Mouse (Mus musculus) frontal cortex, postnatal 10 days (tissue): Measurements from ENCODE around the gene Vav2.

Experiments
- DNase-seq, 2 experiments: peaks; one replicate each; pipeline ENCODE4 v3.0.0; 2022; ENCODE audit warnings: low spot score in 2 of 2, mixed read lengths in 1 of 2

The Vav2 gene

GRCm38 (mm10) chr2:27368980-27369379, 57.9 kb downstream of the Vav2 start:
- DNase-seq, result no peak

DNA sequence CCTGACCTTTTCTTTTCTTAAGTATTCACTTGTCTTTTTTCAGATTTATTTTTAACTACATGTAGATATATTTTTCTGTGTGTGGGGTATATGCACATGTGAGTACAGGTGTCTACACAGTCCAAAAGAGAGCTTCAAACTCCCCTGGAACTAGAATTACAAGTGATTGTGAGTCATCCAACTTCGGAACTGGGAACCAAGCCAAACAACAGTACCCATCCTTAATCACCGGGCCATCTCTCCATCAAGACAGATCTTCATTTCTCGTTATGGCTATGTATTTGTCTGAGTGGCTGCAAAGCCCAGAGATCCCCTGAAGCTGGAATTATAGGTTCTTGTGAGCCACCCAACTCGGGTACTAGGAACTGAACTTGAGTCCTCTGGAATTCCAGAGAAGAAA, 61.5 kb downstream of the Vav2 start:
- DNase-seq, result no peak

DNA sequence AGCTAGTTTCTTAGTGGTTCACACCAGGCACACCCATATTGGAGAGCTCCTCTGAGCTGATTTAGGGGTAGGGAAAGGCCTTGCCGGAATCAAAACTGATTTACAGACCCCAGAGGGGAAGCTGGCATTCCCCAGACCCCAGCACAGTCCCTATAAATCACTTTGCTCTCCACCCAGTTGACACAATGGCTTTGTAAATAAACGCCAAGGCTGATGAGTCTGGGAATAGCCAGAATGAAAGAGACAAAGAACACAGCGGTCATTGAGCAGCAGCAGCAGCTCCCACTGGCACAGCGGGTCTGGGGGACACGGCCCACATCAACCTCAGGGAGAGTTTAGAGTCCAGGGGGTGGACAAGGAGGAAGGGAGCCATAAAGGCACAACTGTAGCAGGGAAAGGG, 65.0 kb downstream of the Vav2 start:
- DNase-seq, result no peak

- DNase-seq, result no peak
These were observed 68.4 kb downstream of the Vav2 start for GRCm38 (mm10) chr2:27358461-27358860.

DNA sequence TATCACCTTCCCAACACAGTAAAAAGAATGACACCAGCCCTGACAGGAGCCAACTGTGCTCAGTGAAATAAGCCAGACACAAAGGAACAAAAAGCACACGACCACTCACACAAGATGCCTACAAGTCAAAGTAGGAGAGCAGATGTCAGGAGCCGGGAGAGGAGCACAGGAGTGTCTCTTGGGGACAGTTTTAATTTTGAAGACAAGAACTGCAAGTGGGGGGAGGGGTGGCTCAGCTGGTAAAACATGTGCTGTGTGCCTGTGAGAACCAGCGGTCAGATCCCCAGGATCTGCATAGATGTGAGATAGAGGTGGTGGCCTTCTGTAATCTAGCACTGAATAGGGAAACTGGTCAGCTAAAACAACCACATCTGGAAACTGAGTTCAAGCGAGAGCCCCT, 71.1 kb downstream of the Vav2 start:
- no peak for DNase-seq

- no peak for DNase-seq
These were observed 72.1 kb downstream of the Vav2 start for GRCm38 (mm10) chr2:27354610-27355211.

DNA sequence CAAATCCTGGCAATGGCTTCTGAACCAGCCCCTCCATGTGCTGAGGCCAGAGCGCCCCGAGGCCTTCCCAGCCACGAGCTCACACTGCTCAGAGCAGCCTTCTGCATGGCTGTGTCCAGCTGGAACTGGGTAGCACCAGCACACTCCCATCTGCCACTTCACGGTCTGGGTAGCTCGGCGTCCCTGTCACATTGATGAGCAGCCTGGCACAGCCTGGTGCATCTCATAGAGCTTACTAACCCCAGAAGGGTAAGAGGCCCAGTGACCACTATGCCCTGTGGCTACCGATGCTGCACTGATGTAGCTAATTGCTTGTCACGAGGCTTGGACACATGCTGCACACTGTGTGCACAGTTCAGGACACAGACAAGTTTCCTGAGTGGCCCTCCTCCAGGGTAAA, 74.1 kb downstream of the Vav2 start:
- DNase-seq, result no peak

DNA sequence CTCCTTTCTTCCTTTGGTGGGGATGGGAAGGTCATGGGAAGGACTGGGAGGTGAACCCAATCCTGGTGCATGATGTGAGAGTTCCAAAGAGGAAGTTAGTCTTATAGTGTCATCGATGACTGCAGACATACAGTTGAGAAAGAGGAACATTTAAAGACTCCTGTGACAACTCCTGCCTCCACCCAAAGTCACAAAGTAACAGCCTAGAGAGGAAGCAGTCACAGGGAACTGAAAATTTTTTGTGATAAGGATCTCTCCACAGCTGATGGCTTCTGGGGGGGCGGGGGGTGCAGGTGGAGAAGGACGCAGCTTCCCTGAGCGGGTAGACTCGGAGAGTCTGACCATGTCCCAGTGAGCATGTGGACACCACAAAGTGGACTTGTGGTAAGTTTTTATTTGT, 76.5 kb downstream of the Vav2 start:
- no peak for DNase-seq

DNA sequence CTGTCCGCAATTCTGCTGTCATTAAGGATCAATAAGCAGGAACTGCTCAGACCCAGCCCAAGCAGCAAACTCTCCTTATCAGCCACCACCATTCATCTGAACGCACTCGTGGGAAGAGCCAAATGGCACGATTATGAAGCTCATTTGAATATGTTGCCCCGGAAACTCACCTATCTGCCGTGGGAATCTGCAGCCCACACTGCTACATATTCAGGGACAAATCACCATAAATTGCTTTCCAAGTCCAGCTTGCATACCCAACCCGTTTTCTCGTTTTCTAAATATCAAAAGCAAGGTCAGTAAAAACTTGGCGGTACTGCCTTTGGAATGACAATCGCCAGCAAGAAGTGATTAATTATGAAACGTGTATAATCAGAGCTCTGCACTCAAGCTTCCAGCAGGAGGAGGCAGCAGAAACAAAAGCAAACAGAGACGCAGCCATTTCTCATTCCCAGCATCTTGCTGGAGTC, 82.8 kb downstream of the Vav2 start:
- no peak for DNase-seq

DNA sequence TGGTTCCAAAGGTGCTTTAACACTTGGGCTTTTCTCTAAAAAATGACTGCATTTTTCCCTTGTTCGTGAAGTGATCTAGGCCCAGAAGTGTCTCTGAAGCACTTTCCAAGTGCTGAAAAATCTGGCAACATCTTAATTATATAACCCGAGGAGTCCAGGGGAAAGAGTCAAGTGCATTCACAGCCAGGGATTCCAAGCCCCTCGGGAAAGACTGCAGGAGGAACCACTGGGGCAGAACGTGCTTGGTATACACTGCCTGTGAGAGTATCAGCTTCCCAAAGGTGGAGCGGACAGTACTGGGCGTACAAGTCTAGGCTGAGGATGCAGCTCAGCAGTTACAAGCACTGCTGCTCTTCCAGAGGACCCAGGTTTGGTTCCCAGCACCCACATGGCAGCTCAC, 86.2 kb downstream of the Vav2 start:
- DNase-seq, result no peak

DNA sequence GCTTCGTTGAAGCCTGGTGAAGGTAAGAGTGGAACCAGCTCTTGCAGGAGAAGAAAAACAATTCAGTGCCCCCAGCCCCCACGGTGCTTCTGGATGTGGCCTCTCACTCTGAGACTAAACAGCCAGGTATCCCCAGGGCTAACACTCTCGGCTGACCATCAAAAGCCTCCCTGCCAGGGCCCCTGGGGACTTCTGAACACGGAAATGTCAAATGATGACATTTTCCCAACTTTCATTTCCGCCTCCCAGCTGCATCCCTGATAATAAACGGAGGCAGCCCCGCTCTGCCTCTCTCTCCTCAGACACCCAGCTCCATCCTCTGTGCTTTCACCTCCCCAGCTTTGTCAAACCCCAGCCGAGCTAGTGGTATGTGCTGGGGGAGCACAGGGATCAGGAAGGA, 87.8 kb downstream of the Vav2 start:
- DNase-seq, result no peak

GRCm38 (mm10) chr2:27337261-27337660, 89.6 kb downstream of the Vav2 start:
- DNase-seq, result no peak

DNA sequence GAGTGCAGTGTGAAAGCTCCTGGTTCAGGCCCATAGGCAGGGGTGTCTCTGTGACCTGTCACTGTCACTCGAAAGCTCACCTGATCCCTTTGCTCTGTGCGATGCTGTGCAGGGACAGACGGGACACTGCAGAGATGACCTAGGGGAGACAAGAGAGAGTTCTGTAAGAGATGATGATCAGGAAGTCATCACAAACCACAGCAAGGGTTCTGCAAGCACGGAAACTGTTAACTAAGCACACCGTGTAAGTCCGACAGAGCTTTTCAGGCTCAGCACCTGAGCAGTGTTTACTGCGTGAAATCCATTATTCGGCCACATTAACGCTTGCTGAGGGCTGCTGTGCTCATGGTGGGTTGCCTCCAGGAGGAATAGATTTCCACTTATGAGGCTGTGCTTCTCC, 90.2 kb downstream of the Vav2 start:
- DNase-seq, result no peak

GRCm38 (mm10) chr2:27334816-27335215, 92.0 kb downstream of the Vav2 start:
- DNase-seq, result peak; percentile 33 to 64

GRCm38 (mm10) chr2:27331560-27331959, 95.3 kb downstream of the Vav2 start:
- DNase-seq, result no peak

GRCm38 (mm10) chr2:27330446-27330845, 96.4 kb downstream of the Vav2 start:
- DNase-seq, result no peak

DNA sequence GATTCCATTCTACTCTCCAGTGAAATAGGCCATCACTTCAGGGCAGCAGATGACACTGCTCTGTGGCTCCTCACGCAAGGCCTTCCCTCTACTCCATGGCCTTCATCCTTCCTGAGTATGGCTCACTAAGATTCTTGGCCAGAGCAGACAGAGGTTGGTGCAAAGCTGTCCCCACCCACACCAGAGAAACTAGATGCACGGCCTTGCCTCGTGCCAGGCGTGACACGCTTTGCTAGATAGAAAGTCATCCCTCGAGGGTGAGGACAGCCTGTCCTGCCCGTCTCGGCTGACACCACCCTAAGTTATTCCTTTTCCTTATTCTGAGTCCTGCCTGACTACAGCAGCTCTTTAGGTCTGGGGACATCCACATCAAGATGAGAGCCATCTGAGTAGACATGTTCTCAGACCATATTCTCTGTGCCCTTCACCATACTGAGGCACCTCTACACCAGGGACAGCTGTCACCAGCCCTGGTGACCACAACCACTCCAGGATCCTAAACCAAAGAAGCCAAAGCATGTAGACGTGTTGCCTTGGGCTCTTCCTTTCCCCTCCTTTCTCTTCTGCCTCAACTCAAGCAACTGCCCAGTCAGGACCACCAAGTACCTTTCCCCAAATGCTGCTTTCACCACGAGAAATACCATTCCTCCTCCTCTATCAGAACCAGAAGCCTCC, 97.3 kb downstream of the Vav2 start:
- no peak for DNase-seq

DNA sequence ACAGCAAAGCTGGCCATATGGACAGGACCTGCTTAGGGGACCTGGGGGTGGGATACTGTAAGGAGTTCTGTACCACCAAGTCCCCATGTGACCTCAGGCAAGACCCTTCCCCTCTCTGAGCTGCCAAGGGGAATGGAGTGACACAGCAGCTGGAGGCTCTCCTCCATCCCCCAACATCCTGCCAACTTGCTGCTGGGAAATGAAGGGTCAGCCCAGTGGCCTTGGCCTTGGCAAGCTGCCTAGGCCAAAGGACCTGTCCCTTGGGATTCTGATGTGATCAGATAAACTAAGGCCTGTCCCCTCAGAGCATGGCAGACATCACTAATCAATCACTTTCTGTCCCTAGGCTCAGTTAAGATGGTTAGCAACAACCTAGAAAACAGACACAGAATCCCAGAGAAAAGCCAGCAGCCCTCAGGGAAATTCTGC, 98.2 kb downstream of the Vav2 start:
- DNase-seq, result no peak

- no peak for DNase-seq
These were observed 98.9 kb downstream of the Vav2 start for GRCm38 (mm10) chr2:27327886-27328285.

DNA sequence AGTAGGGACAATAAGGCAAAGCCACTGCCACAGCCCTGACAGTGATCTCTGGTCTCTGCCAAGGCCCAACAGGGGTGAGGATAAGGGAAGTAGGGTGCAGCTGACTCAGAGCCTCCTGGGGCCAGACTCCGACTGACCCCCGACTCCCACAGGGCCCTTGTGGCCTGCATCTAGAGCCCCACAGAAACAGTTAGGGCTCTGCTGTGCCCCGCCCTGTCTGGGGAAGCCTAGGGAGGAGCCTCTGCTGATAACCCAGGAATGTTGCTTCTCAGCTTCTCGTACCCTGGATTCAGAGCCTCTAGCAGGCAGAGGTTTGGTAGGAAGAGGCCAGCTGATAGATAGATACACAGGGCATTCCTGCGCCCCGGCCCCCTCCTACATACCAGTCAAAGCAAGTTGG, 99.8 kb downstream of the Vav2 start:
- no peak for DNase-seq

GRCm38 (mm10) chr2:27326357-27326756, 100.5 kb downstream of the Vav2 start:
- DNase-seq, result no peak

DNA sequence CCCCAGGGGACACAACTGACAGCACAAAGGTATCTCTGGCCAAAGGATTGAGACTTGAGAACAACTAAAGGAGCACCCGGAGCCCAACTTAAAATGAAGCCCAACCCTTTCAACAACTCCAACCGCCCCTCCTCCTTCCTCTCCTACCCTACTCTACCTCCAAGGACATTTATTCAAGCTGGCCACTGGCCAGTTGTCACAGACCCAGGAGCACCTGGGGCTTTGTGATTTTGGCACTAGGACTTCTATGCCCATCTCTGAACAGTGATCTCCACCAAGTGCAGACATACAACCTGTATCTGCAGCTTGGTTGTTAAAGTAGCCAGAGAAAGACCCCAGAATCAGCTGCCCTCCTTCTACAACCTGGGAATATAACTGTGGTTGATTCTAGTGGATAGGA, 102.1 kb downstream of the Vav2 start:
- no peak for DNase-seq

DNA sequence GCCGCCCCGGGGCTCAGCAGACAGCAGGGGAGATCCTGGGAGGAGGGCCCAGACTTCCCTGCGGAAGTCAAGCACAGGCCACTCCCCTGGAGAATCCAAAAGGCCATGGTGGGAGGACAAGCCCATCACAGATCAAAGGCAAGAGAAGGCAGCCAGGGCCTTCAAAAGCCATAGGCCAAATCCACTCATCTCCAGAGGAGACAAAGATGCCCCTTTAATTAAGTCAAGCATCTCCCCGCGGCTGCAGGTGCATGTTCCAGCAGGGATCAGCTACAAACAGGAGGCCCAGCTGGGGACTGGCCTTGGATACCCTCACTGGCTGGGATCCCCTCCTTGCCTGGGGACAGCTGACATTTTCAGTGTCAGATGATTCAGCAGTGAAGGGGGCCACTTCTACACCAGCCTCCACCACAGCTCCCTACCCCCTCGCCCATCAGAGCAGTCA, 105.4 kb downstream of the Vav2 start:
- no peak for DNase-seq

DNA sequence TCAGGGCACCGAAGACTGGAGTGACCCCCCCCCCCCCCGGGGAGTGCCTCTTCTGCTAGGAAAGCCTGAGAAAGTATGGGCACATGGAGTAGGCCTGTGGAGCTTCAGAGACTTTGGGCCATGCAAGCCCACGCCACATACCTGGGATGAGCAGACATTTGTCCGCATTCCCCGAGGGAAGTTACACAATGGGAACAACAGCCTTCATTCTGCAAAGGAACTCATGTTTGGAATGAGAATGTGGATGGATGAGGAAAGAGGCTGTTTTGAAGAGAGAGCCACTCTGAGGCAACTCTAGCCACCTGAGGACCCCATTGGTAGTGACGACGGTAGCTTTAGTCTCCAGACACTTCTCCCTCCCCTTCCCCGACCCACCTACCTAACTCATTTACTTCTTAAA, 106.0 kb downstream of the Vav2 start:
- DNase-seq, result no peak
